Mouse (Mus musculus) CD8-positive naive resting alpha-beta T cell, adult 2 months (primary cell): ENCODE data around the gene Hpcal1.
A peak's percentile ranks its signal among the peaks of the same experiment; 100 is the strongest.

Source experiments
- DNase-seq, 2 experiments: peaks; one replicate each; pipeline ENCODE4 v3.0.0; 2022; ENCODE audit warnings: low read depth in 2 of 2, low spot score in 2 of 2

Gene Hpcal1

GRCm38 (mm10) chr12:17684315-17684714, 6.3 kb upstream of the Hpcal1 start:
- DNase-seq, result no peak

- DNase-seq, result no peak
Observed at GRCm38 (mm10) chr12:17686116-17686515, 4.5 kb upstream of the Hpcal1 start.

GRCm38 (mm10) chr12:17688913-17689312, 1.7 kb upstream of the Hpcal1 start:
- DNase-seq, result no peak

GRCm38 (mm10) chr12:17689931-17690563, 609 bp upstream of the Hpcal1 start:
- DNase-seq, result no peak

DNA sequence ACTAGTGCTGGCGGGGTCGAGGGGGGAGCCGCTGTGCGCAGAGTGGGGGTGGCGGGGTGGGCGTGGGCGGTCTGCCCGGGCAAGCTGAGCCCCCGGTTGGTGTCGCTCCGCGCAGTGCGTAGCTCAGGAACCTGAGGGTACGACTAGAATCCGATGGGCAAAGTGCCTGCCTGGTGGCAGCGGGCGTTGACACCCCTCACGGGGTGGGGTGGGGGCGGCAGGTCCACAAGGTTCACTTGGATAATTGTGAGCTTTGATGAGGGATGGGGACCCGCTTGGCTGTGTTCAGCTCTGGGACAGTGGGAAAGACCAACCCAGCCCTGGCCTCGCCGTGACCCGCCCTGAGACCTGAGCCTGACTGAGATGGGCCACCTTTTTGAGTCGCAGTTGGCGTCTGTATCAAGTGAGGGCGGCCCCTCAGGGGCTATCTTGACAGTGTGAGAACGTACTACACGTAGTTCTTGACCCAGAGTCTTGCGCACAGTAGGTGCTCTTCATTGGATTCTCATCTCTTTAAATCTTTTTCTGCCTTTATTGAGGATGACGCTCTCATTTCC, 742 bp downstream of the Hpcal1 start:
- DNase-seq, result peak; percentile 20 to 32

DNA sequence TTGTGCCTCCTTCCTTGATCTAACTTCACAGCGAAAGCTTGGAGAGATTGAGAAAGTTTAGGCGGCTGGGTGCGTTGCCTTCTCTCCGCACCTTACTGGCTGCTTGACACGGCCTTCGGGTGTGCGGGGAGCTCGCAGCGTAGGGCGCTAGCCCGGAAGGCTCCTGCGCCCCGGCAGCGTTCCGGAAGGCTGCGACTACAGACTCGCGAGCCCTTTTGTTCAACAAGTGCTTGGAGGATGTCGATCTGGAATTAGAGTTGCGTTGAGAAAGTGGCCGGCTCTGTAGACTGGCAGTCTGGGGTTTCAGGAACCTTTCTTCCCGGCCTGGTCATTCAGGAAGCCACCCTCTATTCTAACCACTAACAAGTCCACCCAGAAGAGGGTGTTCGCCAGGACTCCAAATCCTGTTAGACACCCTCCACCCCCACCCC, 1.2 kb downstream of the Hpcal1 start:
- DNase-seq, result peak; percentile 48 to 51

- no peak for DNase-seq
Observed at GRCm38 (mm10) chr12:17692356-17692755, 1.7 kb downstream of the Hpcal1 start.

DNA sequence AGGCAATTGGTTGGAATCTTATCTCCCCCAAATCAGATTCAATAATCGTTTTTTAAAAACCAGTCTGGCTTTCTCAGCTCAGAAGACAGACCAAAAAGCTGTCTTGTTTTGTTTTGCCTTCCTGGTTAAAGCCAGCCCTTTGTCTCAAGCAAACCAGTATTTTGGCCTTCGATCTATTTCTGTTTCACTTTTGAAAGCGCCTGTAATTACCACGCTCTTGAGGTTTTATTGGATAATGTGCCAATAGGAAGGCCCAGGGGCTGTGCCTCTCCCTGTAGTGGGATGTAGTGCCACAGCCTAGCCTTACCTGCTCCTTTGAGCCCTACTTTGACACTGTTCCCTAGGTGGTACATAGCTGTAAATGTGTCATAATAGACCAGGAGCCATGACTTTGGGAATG, 2.3 kb downstream of the Hpcal1 start:
- no peak for DNase-seq

DNA sequence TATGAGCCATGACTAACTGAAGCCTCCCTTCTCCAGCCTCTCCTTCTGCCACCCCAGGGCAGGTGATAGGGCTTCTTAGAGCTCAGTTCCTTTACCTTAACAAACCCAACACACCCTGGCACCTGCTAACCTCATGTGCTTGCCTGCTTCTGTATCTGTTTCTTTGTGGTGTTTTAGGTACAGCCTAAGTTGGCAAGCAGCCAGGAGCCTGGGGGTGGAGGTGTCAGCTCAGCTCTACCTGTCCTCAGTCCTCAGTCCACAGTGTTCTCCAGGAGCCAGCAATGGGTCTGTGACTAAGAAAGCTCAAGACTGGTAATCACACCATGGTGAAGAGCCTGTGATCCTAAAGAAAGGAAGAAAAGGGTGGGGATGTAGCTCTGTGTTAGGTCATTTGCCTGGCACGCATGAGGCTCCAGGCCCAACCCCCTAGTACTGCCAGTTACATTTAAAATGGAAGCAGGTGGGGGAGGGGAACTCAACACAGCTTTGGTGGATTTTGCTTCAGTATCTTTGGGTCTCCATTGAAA, 4.0 kb downstream of the Hpcal1 start:
- DNase-seq, result peak in 1 of 2 experiments; percentile 53

GRCm38 (mm10) chr12:17696395-17696794, 5.7 kb downstream of the Hpcal1 start:
- no peak for DNase-seq

DNA sequence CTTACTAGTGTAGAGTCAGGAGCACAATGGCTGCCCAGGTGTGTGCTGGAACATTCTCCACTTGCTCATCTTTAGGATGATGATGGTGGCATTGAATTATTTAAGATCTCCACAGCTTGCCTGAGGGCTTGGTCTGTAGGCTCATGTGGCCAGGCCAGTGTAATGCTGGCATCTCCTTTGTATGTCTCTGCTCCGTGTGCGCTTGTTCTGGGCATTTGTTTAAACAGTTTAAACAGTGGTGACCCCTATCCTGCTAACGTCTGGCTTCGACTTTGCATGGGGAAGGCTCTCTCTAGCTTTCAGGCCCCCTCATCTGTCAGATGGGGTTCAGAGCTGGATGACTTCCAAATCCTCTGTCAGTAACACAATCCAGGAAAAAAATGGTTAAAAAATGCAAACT, 8.3 kb downstream of the Hpcal1 start:
- DNase-seq, result no peak

DNA sequence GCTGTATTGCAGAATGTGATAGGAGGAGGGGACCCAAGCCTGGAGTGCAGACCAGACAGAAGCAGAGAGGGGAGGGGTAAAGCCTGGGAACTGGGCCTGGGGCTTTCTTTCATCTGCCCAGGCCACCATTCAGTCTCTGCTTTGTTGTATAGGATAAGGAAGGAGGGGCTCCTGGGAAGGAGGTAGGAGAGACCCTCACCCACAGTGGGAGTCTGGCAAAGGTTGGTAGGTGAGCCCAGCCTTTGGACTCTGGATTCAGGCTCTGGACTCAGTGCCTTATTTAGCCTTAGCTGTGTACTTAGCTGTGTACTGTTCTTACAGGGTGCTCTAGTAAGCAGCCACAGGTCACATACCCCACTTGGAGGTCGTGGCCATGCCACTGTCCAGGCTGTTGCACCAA, 8.8 kb downstream of the Hpcal1 start:
- no peak for DNase-seq

DNA sequence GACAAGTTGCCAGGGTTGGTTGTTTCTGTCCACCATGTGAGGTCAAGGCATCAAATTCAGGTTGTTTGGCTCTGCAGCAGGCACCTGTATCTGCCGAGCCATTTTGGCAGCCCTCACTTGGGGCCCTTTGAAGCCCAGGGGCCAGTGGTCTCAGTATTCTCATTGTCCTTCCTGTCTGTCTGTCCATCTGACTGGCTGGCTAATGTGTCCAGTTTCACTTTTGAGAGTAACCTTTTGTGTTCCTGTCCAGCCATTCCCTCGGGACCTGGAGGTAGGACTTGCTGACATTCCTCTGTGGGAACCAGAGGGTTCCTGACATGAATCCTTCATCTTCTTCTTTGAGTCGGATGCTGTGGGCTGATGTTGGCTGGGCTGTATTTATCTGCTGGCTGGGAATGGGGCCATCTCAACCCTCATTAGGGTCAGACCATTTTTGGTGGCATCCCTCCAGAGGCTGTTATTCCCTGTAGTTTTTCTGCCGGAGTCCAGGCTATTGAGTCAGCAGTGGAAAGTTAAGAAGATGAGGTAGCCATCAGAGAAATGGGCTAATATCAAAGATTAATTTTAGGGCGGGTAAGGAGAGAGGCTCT, 10.6 kb downstream of the Hpcal1 start:
- DNase-seq, result no peak

- no peak for DNase-seq
Observed at GRCm38 (mm10) chr12:17701795-17702194, 11.1 kb downstream of the Hpcal1 start.

DNA sequence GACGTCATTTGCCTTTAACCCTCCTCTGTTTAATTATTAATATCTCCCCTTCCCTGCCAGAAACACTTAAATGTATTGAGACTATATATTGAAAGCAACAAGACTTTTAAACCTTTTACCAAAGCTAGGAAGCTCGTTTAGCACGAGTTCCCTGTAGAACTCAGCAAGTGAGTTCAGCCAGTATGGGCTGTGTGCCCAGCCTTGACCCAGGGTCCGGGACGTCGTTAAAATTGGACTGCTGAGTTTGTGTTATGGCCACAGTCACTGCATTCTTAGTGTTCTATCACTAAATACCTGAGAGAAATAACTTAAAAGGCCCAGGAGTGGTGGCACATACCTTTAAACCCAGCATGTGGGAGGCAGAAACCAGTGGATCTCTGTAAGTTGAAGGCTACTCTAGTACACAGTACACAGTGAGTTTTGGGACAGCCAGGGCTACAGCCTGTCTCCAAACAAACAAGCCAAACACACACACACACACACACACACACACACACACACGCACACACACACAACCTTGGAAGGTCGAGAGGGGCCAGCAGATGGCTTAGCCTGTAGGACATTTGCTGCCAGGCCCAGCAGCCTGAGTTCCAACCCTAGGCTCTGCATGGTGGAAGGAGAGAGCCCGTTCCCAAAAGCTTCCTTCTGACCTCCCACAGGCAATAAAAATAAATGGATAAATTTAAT, 11.7 kb downstream of the Hpcal1 start:
- no peak for DNase-seq

- DNase-seq, result no peak
Observed at GRCm38 (mm10) chr12:17702944-17703335, 12.3 kb downstream of the Hpcal1 start.

DNA sequence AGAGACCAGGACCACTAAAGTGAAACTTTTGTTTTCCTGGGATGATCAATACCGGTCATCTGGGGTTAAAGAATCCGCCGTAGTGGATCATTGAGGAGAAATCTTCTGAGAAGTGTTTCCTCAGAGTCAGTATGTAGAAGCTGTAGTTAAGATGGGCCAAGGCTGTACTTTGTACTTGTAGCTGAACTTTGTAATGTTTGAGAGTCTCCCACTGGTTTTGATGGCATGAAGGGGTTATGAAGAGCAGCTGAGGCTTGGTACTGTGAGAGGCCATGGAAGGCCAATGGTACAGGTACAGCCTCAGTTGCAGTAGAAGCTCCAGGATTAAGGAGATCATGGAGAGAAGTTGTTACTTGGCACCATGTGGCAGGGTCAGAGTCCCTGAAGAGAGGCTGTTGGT, 13.2 kb downstream of the Hpcal1 start:
- no peak for DNase-seq

GRCm38 (mm10) chr12:17707472-17707871, 16.8 kb downstream of the Hpcal1 start:
- DNase-seq, result no peak

- no peak for DNase-seq
Observed at GRCm38 (mm10) chr12:17709451-17709850, 18.8 kb downstream of the Hpcal1 start.

DNA sequence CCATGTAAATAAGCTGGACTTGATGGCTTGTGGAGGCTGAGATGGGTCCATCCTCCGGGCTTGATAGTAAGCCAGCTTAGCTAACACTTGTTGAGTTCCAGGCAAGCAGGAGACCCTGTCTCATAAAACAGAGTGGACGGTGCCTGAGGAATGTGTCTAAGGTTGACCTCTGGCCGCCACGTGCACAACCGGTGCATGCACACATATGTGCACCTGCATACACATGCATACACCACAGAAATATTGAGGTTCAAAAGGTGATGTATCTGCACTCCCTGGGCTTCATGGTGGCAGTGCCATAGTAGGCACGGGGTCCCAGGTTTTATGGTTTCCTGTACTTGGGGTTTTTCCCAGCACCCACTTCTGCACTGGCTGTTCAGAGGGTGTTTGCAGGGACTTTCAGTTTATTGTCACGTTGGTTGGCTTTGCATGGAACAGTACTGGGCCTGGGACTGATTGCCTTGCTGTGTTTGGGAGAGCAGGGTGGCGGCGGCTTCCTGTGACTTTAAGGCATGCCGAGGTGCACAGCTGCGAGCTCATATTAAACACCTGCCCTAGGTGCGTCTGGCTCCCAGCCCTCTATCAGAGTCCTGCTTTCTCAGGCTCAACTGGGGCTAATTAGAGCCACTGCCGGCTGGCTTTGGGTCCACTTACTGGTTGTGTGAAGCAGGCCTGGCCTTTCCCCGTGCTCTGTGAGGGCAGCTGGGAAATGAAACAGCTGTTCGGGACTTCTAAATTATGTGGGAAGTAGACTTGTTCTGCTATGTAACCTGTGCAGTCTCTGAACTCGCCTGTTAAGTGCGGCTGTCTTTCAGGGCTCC, 19.5 kb downstream of the Hpcal1 start:
- no peak for DNase-seq

DNA sequence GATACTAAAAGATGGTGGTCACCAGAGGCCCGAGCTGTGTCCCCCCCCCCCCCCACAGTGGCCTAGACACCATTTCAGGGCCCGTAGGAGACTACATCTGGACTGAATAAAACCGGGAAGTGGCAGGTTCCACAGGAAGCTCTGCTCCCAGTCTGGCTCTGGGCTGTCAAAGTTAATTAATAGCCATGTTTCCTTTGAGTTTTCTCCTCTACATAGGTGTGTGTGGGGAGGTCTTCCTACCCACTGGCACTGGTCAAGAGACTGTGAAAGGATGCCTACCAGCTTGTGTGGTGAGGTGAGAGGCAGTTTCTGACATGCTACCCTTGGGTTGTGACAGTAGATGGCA, 20.1 kb downstream of the Hpcal1 start:
- no peak for DNase-seq
